Mouse (Mus musculus) neutrophil, adult 59 days (primary cell): Measurements from ENCODE around the gene Gm20914. TPM values are rescaled to one million over a fixed set of nuclear protein-coding genes. Genes with fewer than 3 reads are reported as not detected.

Source experiments
- total RNA-seq, 2 experiments: library from RNA; stranded (reverse); gene quantifications; 1 replicate in 1 of 2; 2 replicates in 1 of 2; pipeline ENCODE4 v1.2.4; 2023

Gm20914 gene
- total RNA-seq: not detected

DNA sequence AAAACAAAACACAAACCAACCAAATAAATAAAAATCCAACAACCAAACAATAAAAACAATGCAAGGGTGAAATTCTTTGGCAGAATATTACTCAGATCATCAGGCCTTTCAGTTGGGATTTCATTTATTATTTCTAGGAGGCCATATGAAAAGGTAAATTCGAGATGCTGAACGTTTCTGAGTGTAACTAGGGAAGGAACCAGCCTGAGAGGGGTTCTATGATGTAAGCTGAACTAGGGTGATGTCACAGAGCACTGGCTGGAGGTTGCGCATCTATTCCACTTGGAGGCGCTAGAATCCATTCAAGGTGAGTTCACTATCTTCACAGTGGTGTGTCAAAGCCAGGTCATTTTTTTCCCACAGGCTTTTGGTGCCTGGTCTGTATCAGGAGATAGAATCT is at the start of gene Gm20914:
Gene Gm20914, plus strand, starts transcription at position 301 of the 400 bp plus-strand sequence.

Other genes with a start within 250 kb of the Gm20914 start
- not detected for gene Gm21854, start 69.0 kb upstream of the Gm20914 start, total RNA-seq
- not detected for gene Gm28171, start 67.4 kb downstream of the Gm20914 start, total RNA-seq
- gene Gm21778, start 216.5 kb downstream of the Gm20914 start, total RNA-seq: not detected